Mouse (Mus musculus): ENCODE measurements around the gene Cubn. TPM values are rescaled to one million over a fixed set of nuclear protein-coding genes. Genes with fewer than 3 reads are reported as not detected.

Cubn gene
- polyA plus RNA-seq, 1 experiment from 2014 or later = 0.30 TPM

GRCm38 (mm10) chr2:13522106-13522505 lies 30.5 kb upstream of the Cubn start:
- H3K4me1 ChIP-seq (replicated peaks) = 0 out of 2 replicates have a peak, but pooled peaks cover 6% of the 10 kb centered on the region
- no peaks in the 10 kb centered on the region for H3K9me3 ChIP-seq
- WGBS = 65% methylated on average over 8 of the region's 8 CpGs
- H3K4me3 ChIP-seq = no peak overlapping the region
- H3K27ac ChIP-seq = no peak overlapping the region
- 0 out of 2 replicates have a peak, but pooled peaks cover 4% of the 10 kb centered on the region for H3K36me3 ChIP-seq
- no peaks in the 10 kb centered on the region for H3K27me3 ChIP-seq (ENCODE audit: insufficient read depth, poor library complexity, severe bottlenecking)
- DNase-seq (ENCODE audit: low spot score) = no peak

- H3K27ac ChIP-seq = no peak overlapping the region
Measured at GRCm38 (mm10) chr2:13514949-13515348, 23.3 kb upstream of the Cubn start.

GRCm38 (mm10) chr2:13502717-13503116 lies 11.1 kb upstream of the Cubn start:
- 93% methylated on average over 2 of the region's 2 CpGs for WGBS
- Histone ChIP-seq H3K4me1 (replicated peaks) (peaks cover 15% of the 10 kb centered on the region), H3K4me3 (no peak overlapping the region), H3K36me3 (no peaks in the 10 kb centered on the region), H3K27me3 (ENCODE audit: insufficient read depth, poor library complexity, severe bottlenecking) (no peaks in the 10 kb centered on the region), H3K9me3 (no peaks in the 10 kb centered on the region), H3K27ac (no peak overlapping the region)
- no peak for DNase-seq (ENCODE audit: low spot score)

More at GRCm38 (mm10) chr2:13514949-13515348, 23.3 kb upstream of the Cubn start:
- Histone ChIP-seq H3K36me3 (0 out of 2 replicates have a peak, but pooled peaks cover 4% of the 10 kb centered on the region), H3K27me3 (ENCODE audit: insufficient read depth, poor library complexity, severe bottlenecking) (no peaks in the 10 kb centered on the region), H3K4me1 (replicated peaks) (peaks cover 4% of the 10 kb centered on the region; the same call in 1 of the 2 replicates), H3K9me3 (no peaks in the 10 kb centered on the region), H3K4me3 (no peak overlapping the region)
- 48% methylated on average over 4 of the region's 4 CpGs for WGBS
- DNase-seq (ENCODE audit: low spot score) = no peak

- Histone ChIP-seq H3K27ac (peak overlapping the region; percentile 70), H3K4me1 (replicated peaks) (peaks cover 19% of the 10 kb centered on the region), H3K27me3 (ENCODE audit: insufficient read depth, poor library complexity, severe bottlenecking) (no peaks in the 10 kb centered on the region), H3K36me3 (no peaks in the 10 kb centered on the region), H3K9me3 (no peaks in the 10 kb centered on the region), H3K4me3 (no peak overlapping the region)
- WGBS = 53% methylated on average over 5 of the region's 5 CpGs
- no peak for DNase-seq (ENCODE audit: low spot score)
Measured at GRCm38 (mm10) chr2:13501553-13501952, 9.9 kb upstream of the Cubn start.

GRCm38 (mm10) chr2:13500298-13500999 lies 8.8 kb upstream of the Cubn start:
- peak; percentile 43 for DNase-seq (ENCODE audit: low spot score)
- Histone ChIP-seq H3K4me3 (no peak overlapping the region), H3K9me3 (no peaks in the 10 kb centered on the region), H3K36me3 (no peaks in the 10 kb centered on the region), H3K27ac (peak overlapping the region; percentile 69), H3K27me3 (ENCODE audit: insufficient read depth, poor library complexity, severe bottlenecking) (no peaks in the 10 kb centered on the region), H3K4me1 (replicated peaks) (peaks cover 19% of the 10 kb centered on the region)
- 44% methylated on average over 5 of the region's 5 CpGs for WGBS

GRCm38 (mm10) chr2:13499196-13499595 lies 7.6 kb upstream of the Cubn start:
- no peaks in the 10 kb centered on the region for H3K9me3 ChIP-seq
- no peak overlapping the region for H3K27ac ChIP-seq
- H3K4me3 ChIP-seq = no peak overlapping the region
- no peaks in the 10 kb centered on the region for H3K27me3 ChIP-seq (ENCODE audit: insufficient read depth, poor library complexity, severe bottlenecking)
- no peak for DNase-seq (ENCODE audit: low spot score)
- 86% methylated on average over 7 of the region's 7 CpGs for WGBS
- no peaks in the 10 kb centered on the region for H3K36me3 ChIP-seq
- peaks cover 19% of the 10 kb centered on the region for H3K4me1 ChIP-seq (replicated peaks)

- no peaks in the 10 kb centered on the region for H3K9me3 ChIP-seq
- peaks cover 23% of the 10 kb centered on the region for H3K4me1 ChIP-seq (replicated peaks)
- no peak for DNase-seq (ENCODE audit: low spot score)
- no peak overlapping the region for H3K4me3 ChIP-seq
- no peak overlapping the region for H3K27ac ChIP-seq
- WGBS = 88% methylated on average over 2 of the region's 2 CpGs
- no peaks in the 10 kb centered on the region for H3K36me3 ChIP-seq
- no peaks in the 10 kb centered on the region for H3K27me3 ChIP-seq (ENCODE audit: insufficient read depth, poor library complexity, severe bottlenecking)
Measured at GRCm38 (mm10) chr2:13496087-13496486, 4.5 kb upstream of the Cubn start.

- WGBS = 83% methylated on average over 4 of the region's 4 CpGs
- no peaks in the 10 kb centered on the region for H3K9me3 ChIP-seq
- H3K36me3 ChIP-seq = no peaks in the 10 kb centered on the region
- H3K4me3 ChIP-seq = no peak overlapping the region
- no peaks in the 10 kb centered on the region for H3K27me3 ChIP-seq (ENCODE audit: insufficient read depth, poor library complexity, severe bottlenecking)
- H3K4me1 ChIP-seq (replicated peaks) = peaks cover 13% of the 10 kb centered on the region; the same call in 1 of the 2 replicates
- DNase-seq (ENCODE audit: low spot score) = no peak
- H3K27ac ChIP-seq = no peak overlapping the region
Measured at GRCm38 (mm10) chr2:13492927-13493326, 1.3 kb upstream of the Cubn start.

- H3K4me1 ChIP-seq (replicated peaks) = peaks cover 9% of the 10 kb centered on the region; the same call in 1 of the 2 replicates
- 96% methylated on average over 2 of the region's 2 CpGs for WGBS
- no peaks in the 10 kb centered on the region for H3K9me3 ChIP-seq
- no peak for DNase-seq (ENCODE audit: low spot score)
- H3K4me3 ChIP-seq = no peak overlapping the region
- H3K27ac ChIP-seq = no peak overlapping the region
- H3K36me3 ChIP-seq = no peaks in the 10 kb centered on the region
- H3K27me3 ChIP-seq (ENCODE audit: insufficient read depth, poor library complexity, severe bottlenecking) = no peaks in the 10 kb centered on the region
Measured at GRCm38 (mm10) chr2:13490480-13490879, 1.1 kb downstream of the Cubn start.

- Histone ChIP-seq H3K4me3 (no peak overlapping the region), H3K27me3 (ENCODE audit: insufficient read depth, poor library complexity, severe bottlenecking) (no peaks in the 10 kb centered on the region), H3K36me3 (no peaks in the 10 kb centered on the region), H3K9me3 (no peaks in the 10 kb centered on the region), H3K4me1 (replicated peaks) (peaks cover under 1% of the 10 kb centered on the region; the same call in 1 of the 2 replicates), H3K27ac (no peak overlapping the region)
- no peak for DNase-seq (ENCODE audit: low spot score)
- WGBS = 87% methylated on average over 8 of the region's 8 CpGs
Measured at GRCm38 (mm10) chr2:13486470-13486869, 5.1 kb downstream of the Cubn start.

GRCm38 (mm10) chr2:13484566-13484965 lies 7.0 kb downstream of the Cubn start:
- Histone ChIP-seq H3K9me3 (no peaks in the 10 kb centered on the region), H3K27ac (no peak overlapping the region), H3K27me3 (ENCODE audit: insufficient read depth, poor library complexity, severe bottlenecking) (no peaks in the 10 kb centered on the region), H3K4me3 (no peak overlapping the region), H3K4me1 (replicated peaks) (no peaks in the 10 kb centered on the region), H3K36me3 (no peaks in the 10 kb centered on the region)
- WGBS = 87% methylated on average over 3 of the region's 3 CpGs
- no peak for DNase-seq (ENCODE audit: low spot score)

GRCm38 (mm10) chr2:13480744-13481143 lies 10.9 kb downstream of the Cubn start:
- no peak overlapping the region for H3K4me3 ChIP-seq
- 91% methylated on average over 2 of the region's 2 CpGs for WGBS
- no peaks in the 10 kb centered on the region for H3K4me1 ChIP-seq (replicated peaks)
- no peak overlapping the region for H3K27ac ChIP-seq
- no peaks in the 10 kb centered on the region for H3K9me3 ChIP-seq
- no peaks in the 10 kb centered on the region for H3K27me3 ChIP-seq (ENCODE audit: insufficient read depth, poor library complexity, severe bottlenecking)
- H3K36me3 ChIP-seq = no peaks in the 10 kb centered on the region
- DNase-seq (ENCODE audit: low spot score) = no peak

GRCm38 (mm10) chr2:13479165-13479564 lies 12.4 kb downstream of the Cubn start:
- WGBS = 94% methylated on average over 7 of the region's 7 CpGs
- Histone ChIP-seq H3K9me3 (no peaks in the 10 kb centered on the region), H3K36me3 (no peaks in the 10 kb centered on the region), H3K4me1 (replicated peaks) (no peaks in the 10 kb centered on the region), H3K27ac (no peak overlapping the region), H3K27me3 (ENCODE audit: insufficient read depth, poor library complexity, severe bottlenecking) (no peaks in the 10 kb centered on the region), H3K4me3 (no peak overlapping the region)
- DNase-seq (ENCODE audit: low spot score) = no peak
